Mouse (Mus musculus) cerebellum, postnatal 36 days (tissue): ENCODE results near the gene Obsl1.

Source experiments
- DNase-seq, 2 experiments: peaks; one replicate each; pipeline ENCODE4 v3.0.0; 2021 to 2022; ENCODE audit warnings: mixed read lengths in 2 of 2

Obsl1 gene

GRCm38 (mm10) chr1:75451900-75452299, 54.4 kb downstream of the Obsl1 start:
- no peak for DNase-seq

GRCm38 (mm10) chr1:75450314-75451005, 55.8 kb downstream of the Obsl1 start, which contains the start of gene Asic4:
Asic4 (plus strand) TSS chr1:75450436.
- no peak for DNase-seq

DNA sequence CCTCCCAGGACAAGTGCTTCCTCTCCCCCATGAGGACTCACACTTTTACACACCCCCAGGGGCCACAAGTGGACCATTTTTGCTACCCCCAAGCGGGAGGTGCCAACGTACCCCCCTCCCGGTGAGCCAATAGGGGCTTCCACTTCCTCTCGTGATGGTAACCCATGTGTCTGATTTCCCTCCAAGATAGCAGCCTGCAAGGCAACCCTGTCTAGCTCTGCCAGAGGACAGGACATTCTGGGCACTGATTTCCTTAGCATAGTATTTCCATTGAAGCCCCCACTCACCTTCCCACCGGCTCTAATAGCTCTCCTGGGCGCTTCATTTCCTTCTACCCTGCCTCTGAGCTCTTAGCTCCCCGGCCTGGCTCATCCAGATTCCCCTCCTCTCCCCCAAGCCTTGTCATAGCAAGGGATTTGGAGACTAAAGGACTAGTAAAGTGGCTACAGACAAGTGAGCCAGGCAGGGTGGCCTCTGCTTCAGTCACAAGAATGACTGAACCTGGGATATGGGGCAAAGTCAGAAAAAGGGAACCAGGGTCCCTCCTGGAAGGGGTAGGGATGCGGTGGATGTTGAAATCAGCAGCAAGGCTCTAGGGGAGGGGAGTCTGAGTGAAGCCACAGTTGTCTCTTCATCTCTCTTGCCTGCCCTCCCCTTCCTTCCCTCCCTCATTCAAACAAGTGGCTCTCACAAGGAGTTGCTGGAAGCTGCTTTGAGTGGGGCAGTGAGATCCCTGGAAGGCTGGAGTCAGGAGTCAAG, 56.7 kb downstream of the Obsl1 start:
- no peak for DNase-seq

GRCm38 (mm10) chr1:75448937-75449336, 57.3 kb downstream of the Obsl1 start:
- DNase-seq: no peak

DNA sequence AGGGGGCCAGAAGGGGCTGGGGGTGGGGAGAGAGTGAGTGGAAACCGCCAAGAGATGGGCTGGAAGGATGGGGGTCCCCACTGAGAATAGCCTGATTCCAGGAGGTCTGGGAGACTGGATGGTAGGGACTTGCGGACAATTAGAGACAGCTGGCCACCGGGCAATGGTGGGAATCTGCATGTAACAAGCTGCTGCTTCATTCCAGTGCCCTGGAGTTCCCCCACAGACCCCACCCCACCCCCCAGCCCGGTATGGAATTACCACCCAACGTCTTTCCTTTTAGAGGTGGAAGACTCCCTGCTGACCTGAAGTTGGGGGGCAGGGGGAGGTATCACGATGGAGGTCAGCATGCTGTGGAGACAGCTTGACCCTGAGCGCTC, 58.2 kb downstream of the Obsl1 start:
- DNase-seq: no peak

GRCm38 (mm10) chr1:75447265-75448051, 58.8 kb downstream of the Obsl1 start:
- DNase-seq: no peak

- peak in 1 of 2 experiments; percentile 27 for DNase-seq
These were observed 59.6 kb downstream of the Obsl1 start for GRCm38 (mm10) chr1:75446656-75447055.

DNA sequence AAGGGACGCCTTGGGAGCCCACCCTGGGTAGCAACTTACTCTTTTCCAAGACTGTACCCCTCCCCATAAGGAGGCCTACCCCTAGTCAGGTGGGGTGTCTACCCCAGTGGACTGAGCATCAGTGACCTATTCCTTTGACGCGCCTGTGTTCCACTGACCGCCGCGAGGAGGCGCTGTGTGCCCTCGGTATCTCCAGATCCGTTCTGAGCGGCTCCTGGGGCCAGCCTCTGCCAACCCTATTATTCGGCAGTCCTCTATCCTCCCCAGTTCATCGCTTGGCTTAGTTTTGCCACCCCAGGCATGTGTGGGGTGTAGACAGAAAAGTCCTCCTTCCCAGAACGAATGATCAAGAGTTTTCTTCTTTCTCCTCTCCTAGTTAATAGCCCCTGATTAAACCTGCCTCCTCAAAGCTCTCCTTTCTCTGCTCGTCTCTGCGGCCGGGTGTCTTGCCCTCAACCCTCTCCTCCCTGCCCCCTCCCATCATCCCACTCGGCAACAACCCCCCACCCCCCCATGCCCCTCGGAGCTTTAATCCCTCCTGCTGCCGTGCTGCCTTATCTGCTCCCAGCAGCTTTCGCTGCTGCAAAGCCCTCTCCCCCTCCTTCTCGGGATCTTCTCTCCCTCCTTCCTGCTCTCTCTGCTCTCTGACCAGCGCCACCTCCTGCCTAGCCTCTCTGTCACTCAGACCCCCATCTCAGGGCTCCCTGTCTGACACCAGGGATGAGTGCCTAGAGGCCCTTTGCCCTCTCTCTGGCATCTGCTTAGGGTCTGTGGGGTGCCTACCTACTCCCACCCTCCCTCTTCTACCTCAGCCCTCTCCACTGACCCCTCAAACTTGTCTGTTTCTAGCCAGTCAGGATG, 60.3 kb downstream of the Obsl1 start:
- DNase-seq: peak; percentile 87 to 90

GRCm38 (mm10) chr1:75445141-75445701, 61.0 kb downstream of the Obsl1 start:
- no peak for DNase-seq

DNA sequence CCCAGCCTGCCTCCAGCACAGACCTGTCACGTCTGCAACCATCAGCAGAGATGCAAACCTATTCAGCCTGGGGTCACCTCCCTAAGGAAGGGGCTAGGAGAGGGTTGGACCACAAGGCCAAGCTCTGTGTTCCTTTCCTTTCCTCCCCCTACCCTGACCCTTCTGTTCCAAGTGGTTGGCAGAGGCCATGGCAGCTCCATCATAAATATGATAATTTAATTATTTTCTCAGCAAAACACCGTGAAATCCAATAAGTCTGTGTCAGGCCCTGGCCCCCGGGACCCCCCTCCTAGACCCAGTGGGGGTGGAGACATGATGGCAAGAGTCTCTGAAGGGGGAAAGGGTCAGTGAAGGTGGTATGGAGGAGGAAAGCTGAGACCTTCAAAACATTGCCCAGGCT, 62.0 kb downstream of the Obsl1 start:
- DNase-seq: no peak

DNA sequence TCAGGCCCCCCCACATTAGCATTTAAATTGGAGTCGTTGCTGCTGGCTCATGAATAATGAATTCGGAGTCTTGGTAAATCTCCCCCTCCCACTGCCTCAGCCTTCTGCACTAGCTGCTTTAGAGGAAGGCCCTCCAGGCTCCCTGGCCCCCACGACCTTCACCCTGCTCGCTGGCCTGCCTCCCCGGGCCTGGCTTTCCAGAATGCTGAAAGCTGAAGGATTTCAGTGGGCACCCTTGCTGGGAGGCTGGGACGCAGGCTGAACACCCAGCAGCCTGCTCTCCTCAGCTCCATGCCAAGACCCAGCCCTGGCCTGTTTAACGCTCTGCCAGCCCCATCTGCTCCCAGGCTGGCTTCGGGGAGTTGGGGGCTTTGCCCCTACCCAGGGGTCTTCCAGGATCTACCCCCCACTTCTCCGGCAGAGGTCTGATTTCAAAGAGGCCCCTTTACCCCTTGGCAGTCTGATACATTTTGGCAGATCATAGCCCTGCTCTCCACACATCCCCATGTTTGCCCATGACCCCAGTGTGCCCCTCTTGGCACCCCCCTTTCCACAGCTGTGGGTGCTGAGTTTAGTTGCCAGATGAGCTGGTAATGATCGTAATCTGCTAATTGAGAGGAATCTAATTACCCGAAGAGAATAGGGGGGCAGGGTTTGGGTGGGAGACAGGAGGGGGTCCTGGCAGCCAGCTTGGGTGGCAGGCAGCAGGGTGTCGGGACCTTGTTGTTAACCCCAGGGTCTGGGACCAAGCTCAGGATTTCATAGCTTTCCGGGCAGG, 62.8 kb downstream of the Obsl1 start:
- peak; percentile 66 to 70 for DNase-seq

DNA sequence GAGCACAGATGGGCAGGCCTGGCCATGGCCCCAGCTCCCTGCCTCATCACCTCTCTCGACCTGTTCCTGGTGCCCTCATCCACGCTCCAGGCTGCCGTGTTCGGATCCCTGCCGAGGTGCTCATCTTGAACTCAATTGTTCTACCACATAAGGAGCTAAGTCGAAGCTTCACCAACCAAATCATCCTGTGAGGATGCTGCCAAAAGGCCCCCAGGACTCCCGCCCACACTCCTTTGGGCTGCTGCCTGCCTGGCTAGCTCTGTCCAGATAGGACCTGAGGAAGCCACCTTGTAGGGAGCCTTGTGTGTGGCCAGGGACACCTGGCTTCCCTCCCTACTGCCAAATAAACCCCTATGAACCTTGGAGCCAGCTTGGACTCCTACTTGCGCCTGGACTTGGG, 63.4 kb downstream of the Obsl1 start:
- peak; percentile 84 to 88 for DNase-seq

DNA sequence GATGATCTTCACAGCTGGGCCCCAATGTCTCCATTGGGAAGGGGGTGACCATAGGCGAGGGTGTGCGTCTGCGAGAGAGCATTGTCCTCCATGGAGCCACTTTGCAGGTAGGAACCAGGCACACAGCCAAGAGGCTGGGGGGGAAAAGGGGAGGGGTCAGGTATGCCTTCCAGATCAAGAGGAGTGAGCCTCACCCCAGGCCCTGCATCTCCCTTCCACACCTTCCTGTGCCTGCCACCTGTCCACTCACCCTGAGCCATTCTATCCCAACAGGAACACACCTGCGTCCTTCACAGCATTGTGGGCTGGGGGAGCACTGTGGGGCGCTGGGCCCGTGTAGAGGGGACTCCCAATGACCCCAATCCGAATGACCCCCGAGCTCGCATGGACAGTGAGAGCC, 64.1 kb downstream of the Obsl1 start:
- peak; percentile 59 to 62 for DNase-seq

GRCm38 (mm10) chr1:75441471-75441996, 64.7 kb downstream of the Obsl1 start:
- DNase-seq: no peak

GRCm38 (mm10) chr1:75440661-75441060, 65.6 kb downstream of the Obsl1 start:
- DNase-seq: peak; percentile 55 to 57

GRCm38 (mm10) chr1:75438782-75439181, 67.5 kb downstream of the Obsl1 start:
- no peak for DNase-seq

GRCm38 (mm10) chr1:75435475-75436328, 70.5 kb downstream of the Obsl1 start, which contains the start of gene Gmppa:
Gmppa (plus strand) TSS chr1:75435930.
- peak; percentile 76 to 78 for DNase-seq
